Mouse (Mus musculus): ENCODE data around the gene Lmx1b. TPM values are rescaled to one million over a fixed set of nuclear protein-coding genes. Genes with fewer than 3 reads are reported as not detected.

The Lmx1b gene
- total and polyA plus RNA-seq, 3 experiments: 0.08 to 0.18 TPM; not detected in 1

- Histone ChIP-seq H3K27me3 (ENCODE audit: control insufficient read depth, insufficient read depth, low read length) (peaks cover 12% of the 10 kb centered on the region), H3K9ac (ENCODE audit: low read depth, low read length) (no peak overlapping the region), H3K27ac (no peak overlapping the region), H3K4me1 (ENCODE audit: control insufficient read depth, insufficient read depth, low read length) (no peaks in the 10 kb centered on the region), H3K79me2 (replicated peaks; ENCODE audit: control insufficient read depth, insufficient read depth, low read length) (no peaks in the 10 kb centered on the region), H3K36me3 (ENCODE audit: control insufficient read depth, insufficient read depth, low read length) (no peaks in the 10 kb centered on the region), H3K4me3 (no peak overlapping the region)
- TF ChIP-seq EP300 (IDR thresholded peaks at IDR 0.05; ENCODE audit: insufficient read depth, low read depth, low read length): no peak
- TF ChIP-seq POLR2A (IDR thresholded peaks at IDR 0.05; ENCODE audit: insufficient read depth, low read depth, low read length): no peak
- TF ChIP-seq CTCF (IDR thresholded peaks at IDR 0.05): no peak
- WGBS: 69% methylated on average over 5 of the region's 5 CpGs
- intact Hi-C loops (cut with DNase I): no loop called here
- DNase-seq: no peak
Observed at GRCm38 (mm10) chr2:33546051-33546450, 94.3 kb downstream of the Lmx1b start.

GRCm38 (mm10) chr2:33544781-33545566 lies 95.3 kb downstream of the Lmx1b start:
- H3K9ac ChIP-seq (ENCODE audit: low read depth, low read length): no peak overlapping the region
- 30% methylated on average over 16 of the region's 16 CpGs for WGBS
- TF ChIP-seq CTCF (IDR thresholded peaks at IDR 0.05) (no peak), POLR2A (IDR thresholded peaks at IDR 0.05; ENCODE audit: insufficient read depth, low read depth, low read length) (no peak), EP300 (IDR thresholded peaks at IDR 0.05; ENCODE audit: insufficient read depth, low read depth, low read length) (no peak)
- DNase-seq: no peak
- intact Hi-C loops (cut with DNase I): no loop called here
- H3K36me3 ChIP-seq (ENCODE audit: control insufficient read depth, insufficient read depth, low read length): no peaks in the 10 kb centered on the region
- H3K27ac ChIP-seq: no peak overlapping the region
- H3K4me1 ChIP-seq (ENCODE audit: control insufficient read depth, insufficient read depth, low read length): no peaks in the 10 kb centered on the region
- peaks cover 12% of the 10 kb centered on the region for H3K27me3 ChIP-seq (ENCODE audit: control insufficient read depth, insufficient read depth, low read length)
- peak overlapping the region; percentile 42; the same call in 1 of the 2 replicates for H3K4me3 ChIP-seq
- H3K79me2 ChIP-seq (replicated peaks; ENCODE audit: control insufficient read depth, insufficient read depth, low read length): no peaks in the 10 kb centered on the region

GRCm38 (mm10) chr2:33544203-33544762 lies 96.0 kb downstream of the Lmx1b start:
- no peak for TF ChIP-seq POLR2A (IDR thresholded peaks at IDR 0.05; ENCODE audit: insufficient read depth, low read depth, low read length)
- no peak for TF ChIP-seq EP300 (IDR thresholded peaks at IDR 0.05; ENCODE audit: insufficient read depth, low read depth, low read length)
- TF ChIP-seq CTCF (IDR thresholded peaks at IDR 0.05): no peak
- no peak for DNase-seq
- intact Hi-C loops (cut with DNase I): no loop called here
- peak overlapping the region; percentile 42 for H3K4me3 ChIP-seq
- H3K36me3 ChIP-seq (ENCODE audit: control insufficient read depth, insufficient read depth, low read length): no peaks in the 10 kb centered on the region
- H3K27me3 ChIP-seq (ENCODE audit: control insufficient read depth, insufficient read depth, low read length): peaks cover 14% of the 10 kb centered on the region
- under 1% methylated on average over 36 of the region's 43 CpGs for WGBS
- no peaks in the 10 kb centered on the region for H3K79me2 ChIP-seq (replicated peaks; ENCODE audit: control insufficient read depth, insufficient read depth, low read length)
- H3K27ac ChIP-seq: no peak overlapping the region
- H3K4me1 ChIP-seq (ENCODE audit: control insufficient read depth, insufficient read depth, low read length): no peaks in the 10 kb centered on the region
- no peak overlapping the region for H3K9ac ChIP-seq (ENCODE audit: low read depth, low read length)

- Histone ChIP-seq H3K4me1 (ENCODE audit: control insufficient read depth, insufficient read depth, low read length) (no peaks in the 10 kb centered on the region), H3K27ac (no peak overlapping the region), H3K9ac (ENCODE audit: low read depth, low read length) (no peak overlapping the region), H3K27me3 (ENCODE audit: control insufficient read depth, insufficient read depth, low read length) (peaks cover 14% of the 10 kb centered on the region), H3K4me3 (peak overlapping the region; percentile 42), H3K79me2 (replicated peaks; ENCODE audit: control insufficient read depth, insufficient read depth, low read length) (no peaks in the 10 kb centered on the region), H3K36me3 (ENCODE audit: control insufficient read depth, insufficient read depth, low read length) (no peaks in the 10 kb centered on the region)
- no peak for DNase-seq
- intact Hi-C loops (cut with DNase I): no loop called here
- WGBS: 4% methylated on average over 31 of the region's 38 CpGs
- TF ChIP-seq POLR2A (IDR thresholded peaks at IDR 0.05; ENCODE audit: insufficient read depth, low read depth, low read length): no peak
- no peak for TF ChIP-seq EP300 (IDR thresholded peaks at IDR 0.05; ENCODE audit: insufficient read depth, low read depth, low read length)
- TF ChIP-seq CTCF (IDR thresholded peaks at IDR 0.05): no peak
Observed at GRCm38 (mm10) chr2:33543429-33544202, 96.7 kb downstream of the Lmx1b start.

GRCm38 (mm10) chr2:33542696-33543428 lies 97.4 kb downstream of the Lmx1b start:
- peak in 1 of 2 experiments; percentile 53 for DNase-seq
- Histone ChIP-seq H3K27me3 (ENCODE audit: control insufficient read depth, insufficient read depth, low read length) (peaks cover 14% of the 10 kb centered on the region), H3K4me1 (ENCODE audit: control insufficient read depth, insufficient read depth, low read length) (no peaks in the 10 kb centered on the region), H3K27ac (no peak overlapping the region), H3K79me2 (replicated peaks; ENCODE audit: control insufficient read depth, insufficient read depth, low read length) (no peaks in the 10 kb centered on the region), H3K36me3 (ENCODE audit: control insufficient read depth, insufficient read depth, low read length) (no peaks in the 10 kb centered on the region), H3K4me3 (no peak overlapping the region), H3K9ac (ENCODE audit: low read depth, low read length) (no peak overlapping the region)
- 6% methylated on average over 11 of the region's 11 CpGs for WGBS
- intact Hi-C loops (cut with DNase I): loop anchor here (1.0 kb wide), 1 partner anchor 56 kb away; no protein-coding TSS in a partner anchor
- peak; percentile 87 for TF ChIP-seq CTCF (IDR thresholded peaks at IDR 0.05)
- no peak for TF ChIP-seq POLR2A (IDR thresholded peaks at IDR 0.05; ENCODE audit: insufficient read depth, low read depth, low read length)

All from heart, adult 2 months (tissue).